Mouse (Mus musculus) cerebellum, postnatal 36 days (tissue): Measurements from ENCODE around the gene Prss27.

ENCODE experiments used
- DNase-seq, 2 experiments: peaks; one replicate each; pipeline ENCODE4 v3.0.0; 2021 to 2022; ENCODE audit warnings: mixed read lengths in 2 of 2

Gene Prss27

DNA sequence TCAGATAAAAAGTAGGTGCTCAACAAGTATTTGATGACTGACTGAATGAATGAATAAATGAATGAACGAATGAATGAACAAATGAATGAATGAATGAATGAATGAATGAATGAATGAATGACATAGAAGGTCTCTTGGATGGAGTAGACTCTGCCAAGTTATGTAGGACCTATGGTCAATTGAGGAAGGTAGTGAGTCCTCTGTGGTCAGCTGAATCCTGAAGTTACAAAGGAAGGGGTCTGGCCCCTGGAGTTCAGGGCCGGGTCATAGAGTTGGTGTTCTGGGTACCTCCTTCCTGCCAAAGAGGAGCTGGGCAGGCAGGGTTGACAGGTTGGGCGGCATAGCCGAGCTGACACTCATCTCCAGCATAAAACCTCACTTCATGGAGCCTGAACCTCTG is at the start of gene Prss27:
TSS of gene Prss27 (plus strand) at position 301 of the 400 bp plus-strand sequence.
- DNase-seq, result no peak

DNA sequence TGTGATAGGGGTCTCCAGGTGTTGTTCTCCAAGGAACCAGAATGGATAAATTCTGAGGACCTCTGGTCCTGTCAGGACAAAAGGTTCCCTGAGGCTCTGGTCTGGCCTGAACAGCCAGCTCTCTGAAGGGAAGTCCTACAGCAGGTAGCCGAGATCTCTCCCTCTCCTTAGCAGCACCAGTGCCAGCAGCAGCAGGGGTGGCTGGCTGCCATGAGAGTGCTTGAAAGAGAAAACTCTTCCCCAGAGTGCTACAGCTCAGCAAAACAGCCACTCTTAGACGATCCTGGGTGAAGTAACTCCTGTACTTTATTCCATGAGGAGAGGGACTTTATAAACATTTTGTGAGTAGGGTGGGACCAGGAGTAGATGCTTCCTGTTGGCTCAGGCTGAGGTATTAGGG is 48.1 kb upstream of the Prss27 start:
- DNase-seq, result no peak

DNA sequence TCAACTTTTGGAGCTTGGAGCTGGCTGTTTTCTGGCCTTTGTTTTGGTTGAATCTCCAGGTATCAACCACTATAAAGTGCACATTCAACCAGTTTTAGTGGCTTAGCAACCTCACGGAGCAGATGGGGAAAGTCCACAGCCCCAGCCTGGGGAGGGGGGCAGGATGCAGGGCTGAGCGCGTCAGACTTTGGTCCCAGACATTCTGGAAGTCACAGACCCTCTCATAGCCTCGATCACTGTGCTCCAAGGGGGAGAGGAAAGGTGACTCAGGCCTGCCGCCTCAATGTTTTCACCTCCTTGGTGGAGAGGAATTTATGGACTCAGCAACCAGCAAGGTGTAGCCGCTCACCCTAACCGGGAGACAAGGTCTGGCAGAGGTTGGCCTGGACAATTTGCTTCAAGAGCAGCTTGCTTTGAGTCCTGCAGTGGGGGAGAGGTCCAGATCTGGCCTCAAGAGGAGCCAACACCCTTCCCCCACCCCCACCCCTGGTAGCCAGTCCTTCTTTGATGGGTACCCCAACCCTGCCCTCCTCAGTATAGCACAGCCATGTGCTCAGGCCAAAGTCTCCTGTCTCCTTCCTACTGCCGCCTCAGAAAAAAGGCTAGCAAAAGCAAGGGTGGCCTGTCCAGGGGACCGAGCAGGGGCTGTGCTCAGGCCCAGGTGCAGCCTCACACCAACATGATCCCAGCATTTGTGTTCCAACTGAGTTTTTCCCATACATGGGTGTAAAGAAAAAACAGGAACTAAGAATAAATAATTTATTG is 45.0 kb upstream of the Prss27 start:
- DNase-seq, result no peak

DNA sequence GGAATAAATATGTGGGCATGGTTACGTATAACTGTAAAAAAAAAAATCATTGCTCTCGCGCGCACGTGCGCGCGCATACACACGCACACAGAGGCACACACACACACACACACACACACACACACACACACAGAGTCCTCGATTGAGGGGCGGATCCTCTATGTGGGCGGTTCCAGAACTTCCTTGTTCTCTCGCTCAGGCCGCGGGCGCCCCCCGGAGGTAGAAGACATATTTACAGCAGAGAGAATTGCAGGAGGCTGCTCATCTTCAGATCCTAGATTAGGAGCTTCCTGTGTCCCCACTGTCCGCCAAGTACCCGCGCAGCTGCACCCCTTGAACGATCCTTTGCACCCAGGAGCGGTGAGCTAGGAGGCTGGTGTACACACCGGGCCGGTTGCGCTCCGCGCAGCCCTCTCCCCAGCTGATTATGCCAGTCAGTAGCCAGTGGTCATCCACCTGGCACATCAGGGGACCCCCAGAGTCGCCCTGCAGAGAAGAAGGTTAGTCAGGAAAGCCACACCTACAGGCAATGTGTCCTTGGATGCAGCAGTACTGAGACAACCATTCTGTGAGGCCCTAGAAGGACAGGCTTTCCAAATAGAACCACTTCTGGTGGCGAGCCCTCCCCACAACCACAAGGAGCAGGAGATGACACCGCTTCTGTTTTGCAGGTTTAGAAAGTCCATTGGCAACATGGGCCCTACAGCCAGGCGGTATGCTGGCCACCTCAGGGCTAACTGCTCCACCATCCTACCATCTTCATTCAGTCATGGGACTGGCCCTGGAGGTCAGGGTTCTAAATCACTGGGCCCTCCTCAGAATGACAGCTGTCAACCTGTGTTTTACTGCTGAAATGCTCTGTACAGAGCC is 44.1 kb upstream of the Prss27 start:
- peak; percentile 90 to 92 for DNase-seq

DNA sequence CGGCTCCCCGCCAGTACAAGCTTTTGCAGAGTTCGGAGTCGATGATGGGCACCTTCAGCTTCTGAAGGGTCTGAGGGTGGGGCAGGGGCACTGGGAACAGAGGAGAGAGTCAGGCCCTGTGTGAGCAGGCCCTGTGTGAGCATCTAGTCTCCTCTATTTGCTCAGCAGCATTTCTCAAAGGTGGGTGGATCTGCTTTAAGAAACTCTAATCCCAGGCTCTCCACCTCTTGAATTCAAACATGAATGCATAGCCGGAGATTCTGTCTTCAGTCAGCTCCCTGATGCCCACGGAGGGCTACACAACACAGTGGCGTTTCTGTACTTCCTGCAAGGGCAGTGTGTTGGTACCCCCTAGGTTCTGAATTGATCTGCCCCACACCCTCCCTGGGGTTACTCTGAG is 43.3 kb upstream of the Prss27 start:
- DNase-seq, result no peak

DNA sequence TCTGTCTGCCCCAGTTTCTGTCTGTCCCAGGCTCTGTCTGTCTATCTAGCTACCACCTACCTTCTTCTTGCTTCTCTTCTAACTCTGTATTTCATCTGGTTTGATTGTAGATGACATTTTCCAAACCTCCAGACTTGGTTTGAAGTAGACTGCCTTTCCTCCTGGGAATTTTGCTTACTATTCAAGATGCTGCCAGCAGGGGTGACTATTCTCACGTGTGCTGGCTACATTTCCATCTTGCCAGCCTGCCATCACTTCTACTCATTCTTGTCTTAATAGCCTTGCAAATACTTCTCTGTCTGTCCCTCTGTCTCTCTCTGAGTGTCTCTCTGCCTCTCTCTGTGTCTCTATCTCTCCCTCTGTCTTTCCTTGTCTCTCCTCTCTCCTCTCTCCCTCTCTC is 42.5 kb upstream of the Prss27 start:
- DNase-seq, result no peak

DNA sequence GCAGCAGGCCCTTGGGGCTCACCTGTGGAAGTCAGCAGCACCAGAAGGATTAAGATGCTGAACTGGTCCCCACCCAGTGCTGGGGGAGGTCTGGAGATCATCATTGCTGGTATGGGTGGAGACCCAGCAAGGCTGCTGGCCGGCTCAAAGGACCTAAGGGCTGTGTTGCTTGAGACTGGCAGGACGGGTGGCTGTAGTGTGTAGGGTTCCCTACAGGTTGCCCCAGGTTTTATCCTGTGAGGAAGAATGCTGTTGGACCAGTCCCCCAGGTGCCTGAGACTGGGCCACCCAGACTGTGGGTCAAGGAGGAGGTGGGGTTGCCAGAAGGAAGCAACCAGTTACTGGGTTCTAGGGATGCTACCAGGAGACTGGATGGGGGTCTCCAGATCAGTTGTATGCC is 40.0 kb upstream of the Prss27 start, which contains the start of gene Prss22:
TSS of gene Prss22 (minus strand) at position 200 of the 400 bp plus-strand sequence.
- no peak for DNase-seq

DNA sequence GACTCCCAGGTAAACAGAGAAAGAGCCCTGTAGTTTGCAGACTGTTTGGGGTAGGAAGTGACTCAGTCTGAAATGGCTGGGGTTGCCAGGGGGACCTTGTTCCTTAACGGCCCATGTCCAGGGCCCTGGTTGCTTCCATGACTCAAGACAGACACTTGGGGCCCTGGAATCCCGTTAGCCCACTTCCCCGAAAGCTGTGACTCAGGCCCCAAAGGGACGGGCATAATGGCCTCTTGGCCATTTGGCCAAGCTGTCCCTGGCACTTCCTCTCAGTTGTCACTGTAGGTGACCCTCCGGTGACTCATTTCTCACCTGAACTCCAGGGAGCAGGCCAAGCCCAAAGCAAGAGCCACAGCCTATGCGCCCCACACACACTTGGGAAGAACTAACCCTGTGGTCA is 39.6 kb upstream of the Prss27 start:
- DNase-seq, result no peak

DNA sequence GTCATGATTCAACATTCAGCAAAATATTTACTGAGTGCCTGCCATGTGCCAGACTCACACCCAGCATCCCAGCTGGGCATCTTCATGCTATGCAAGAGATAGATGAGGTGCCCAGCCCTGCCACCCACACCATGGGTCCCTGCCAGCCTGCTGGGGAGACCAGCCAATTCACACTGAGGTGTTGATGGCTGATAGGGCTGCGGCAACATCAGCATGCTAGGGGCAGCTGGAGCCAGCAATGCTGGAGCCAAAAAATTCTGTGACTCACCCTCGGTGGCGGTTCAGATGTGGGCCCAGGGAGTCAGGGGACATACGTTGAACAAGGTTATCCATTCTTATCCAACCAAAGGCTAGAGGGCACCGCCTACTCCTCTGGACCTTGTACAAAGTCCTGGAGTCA is 37.5 kb upstream of the Prss27 start:
- DNase-seq, result peak in 1 of 2 experiments; percentile 11

DNA sequence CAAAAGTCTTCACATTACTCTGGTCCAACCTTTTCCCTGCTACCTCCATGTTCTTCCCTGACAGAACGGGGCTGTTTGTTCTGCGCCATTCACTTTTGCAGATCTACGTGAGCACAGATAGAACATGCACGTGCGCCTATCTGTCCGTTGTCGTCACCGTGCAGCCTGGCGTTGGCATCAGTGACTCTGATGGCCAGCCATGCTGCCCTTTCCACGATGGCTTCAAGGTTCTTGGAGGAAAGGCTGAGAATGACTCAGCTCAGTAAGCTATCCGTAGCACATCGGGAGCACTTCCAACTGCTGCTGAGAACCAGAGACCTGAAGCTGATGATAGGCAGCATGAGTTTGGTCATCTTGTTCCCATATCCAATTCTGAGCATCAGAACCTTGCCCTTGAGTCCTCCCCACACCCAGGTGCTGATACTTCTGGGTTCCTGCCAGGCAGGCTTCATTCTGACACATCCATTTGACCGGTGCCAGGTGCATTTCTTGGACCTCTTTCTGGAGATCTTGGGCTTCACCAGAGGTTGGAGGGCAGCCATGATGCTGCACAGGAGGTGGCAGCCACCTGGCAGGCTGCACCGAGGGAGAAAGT is 33.8 kb upstream of the Prss27 start:
- DNase-seq, result peak; percentile 50 to 55

DNA sequence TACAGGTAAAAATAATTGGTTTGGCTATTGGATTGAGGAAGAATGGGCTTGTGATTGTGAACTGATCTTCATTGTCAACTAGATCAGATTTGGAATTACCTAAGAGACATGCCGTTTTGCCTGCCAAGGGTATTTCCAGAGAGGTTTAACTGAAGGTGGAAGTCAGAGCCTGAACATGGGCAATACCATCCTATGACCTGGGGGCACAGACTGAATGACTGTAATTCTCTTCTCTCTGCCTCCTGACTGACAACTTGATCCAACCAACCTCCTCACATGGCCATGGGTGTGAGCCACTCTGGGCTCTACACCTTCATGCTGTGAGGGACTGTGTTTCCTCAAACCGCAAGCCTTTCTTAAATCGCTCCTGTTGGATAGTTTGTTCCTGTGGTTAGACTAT is 32.9 kb upstream of the Prss27 start:
- no peak for DNase-seq

DNA sequence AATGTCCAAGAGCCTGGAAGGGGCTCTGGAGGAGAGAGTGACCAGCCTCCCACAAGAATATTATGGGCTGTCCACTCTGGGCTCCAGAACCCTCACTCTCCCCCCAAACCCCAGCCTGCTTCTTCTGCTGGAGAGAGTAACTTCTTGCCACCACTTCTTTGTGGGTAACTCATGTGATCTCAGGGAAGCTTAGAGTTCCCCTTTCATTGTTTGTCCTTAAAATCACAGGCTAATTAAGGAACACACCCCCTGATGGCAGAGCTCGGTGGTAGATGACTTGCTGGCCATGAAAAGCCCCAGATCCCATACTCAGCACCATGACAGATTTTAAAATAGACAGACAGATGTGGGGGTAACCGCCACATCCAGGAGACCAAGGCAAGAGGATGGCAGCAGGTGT is 31.0 kb upstream of the Prss27 start:
- DNase-seq, result no peak

DNA sequence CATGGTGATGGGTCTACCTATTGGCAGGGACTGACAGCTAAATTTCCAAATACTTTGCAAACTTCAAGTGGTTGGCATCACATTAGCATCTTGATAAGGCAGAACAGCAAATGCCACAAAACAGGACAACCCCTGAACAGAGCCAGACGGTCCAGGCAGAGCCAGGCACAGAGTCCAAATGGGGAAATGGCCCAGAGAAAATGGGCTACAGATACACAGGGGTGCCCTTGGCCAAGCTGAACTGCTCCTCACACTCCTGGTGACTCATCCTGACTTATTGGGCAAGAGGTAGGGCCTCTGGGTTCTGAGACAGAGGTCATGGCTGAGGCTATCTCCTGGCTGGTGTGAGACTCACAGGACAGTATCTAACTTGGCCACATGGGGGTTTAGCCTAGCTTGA is 30.6 kb upstream of the Prss27 start:
- no peak for DNase-seq

DNA sequence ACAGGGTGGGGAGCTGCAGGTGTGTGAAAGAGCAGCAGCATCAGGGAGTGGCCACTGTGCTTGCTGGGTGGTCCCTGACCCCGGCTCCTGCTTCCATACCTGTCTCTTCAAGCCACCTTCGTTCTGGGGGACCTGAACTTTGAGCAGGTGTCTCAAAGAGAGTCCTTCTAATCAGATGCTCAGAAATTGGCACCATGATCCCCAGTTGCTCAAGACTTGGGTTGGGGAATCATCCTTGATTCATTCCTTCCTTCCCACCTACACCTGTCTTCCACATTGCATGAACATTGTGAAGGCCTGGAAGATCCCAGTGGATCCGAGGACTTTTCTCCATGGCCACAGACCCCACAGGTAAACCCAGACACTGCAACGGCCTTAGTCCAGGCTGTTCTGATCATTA is 29.8 kb upstream of the Prss27 start:
- no peak for DNase-seq

DNA sequence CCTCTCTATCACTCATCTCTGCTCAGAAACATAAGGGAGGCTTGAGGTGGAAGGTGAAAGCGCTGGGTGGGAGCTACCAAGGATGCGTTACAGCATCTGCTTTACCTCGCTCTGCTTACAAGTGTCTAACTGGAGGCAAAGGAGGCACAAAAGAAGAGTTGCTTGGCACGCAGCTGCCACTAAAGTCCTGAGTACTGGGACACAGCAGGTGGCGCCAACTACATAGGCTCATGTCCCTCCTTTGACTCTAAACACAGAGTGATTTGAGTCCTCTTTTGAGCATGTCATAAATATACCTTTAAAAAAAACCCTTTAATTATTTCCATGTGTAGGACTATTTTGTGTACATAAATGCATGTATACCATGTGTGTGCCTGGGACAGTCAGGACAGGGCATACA is 28.3 kb upstream of the Prss27 start:
- no peak for DNase-seq

DNA sequence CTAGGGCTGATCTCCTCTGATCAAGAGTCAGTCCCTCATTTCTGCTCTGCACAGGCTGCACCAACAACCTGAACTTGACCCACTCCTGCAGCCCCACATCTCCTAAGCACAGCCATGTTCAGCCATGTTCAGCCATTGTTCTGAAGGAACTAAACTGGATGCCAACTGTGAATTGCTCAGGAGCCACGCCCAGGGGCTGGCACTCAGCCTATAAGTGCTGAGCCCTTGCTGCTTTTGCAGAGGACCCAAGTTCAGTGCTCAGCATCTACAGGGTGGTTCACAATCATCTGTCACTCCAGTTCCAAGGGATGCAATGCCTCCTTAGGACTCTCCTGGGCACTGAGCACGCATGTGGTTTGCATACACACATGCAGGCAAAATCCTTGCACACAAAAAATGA is 25.0 kb upstream of the Prss27 start:
- no peak for DNase-seq

DNA sequence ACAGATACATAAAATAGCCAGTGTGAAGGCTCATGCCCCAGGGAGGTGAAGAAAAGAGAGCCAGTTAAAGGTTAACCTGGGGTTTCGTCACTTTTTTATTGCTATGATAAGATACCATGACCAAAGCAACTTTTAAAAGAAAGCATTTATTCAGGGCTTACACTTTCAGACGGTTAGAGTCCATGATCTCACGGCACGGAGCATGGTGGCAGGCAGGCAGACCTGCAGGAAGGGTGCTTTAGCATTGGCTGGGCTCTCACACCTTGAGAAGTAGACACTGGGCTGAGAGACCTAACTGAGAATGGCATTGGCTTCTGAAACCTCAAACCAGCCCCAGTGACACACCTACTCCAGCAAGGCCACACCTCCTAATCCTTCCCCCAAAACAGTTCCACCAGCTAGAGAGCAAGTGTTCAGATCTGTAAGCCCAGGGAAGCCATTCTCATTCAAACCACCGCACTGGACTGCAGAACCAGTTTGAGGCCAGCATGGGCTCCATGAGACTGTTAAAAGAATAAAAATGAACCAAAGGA is 23.4 kb upstream of the Prss27 start:
- no peak for DNase-seq

DNA sequence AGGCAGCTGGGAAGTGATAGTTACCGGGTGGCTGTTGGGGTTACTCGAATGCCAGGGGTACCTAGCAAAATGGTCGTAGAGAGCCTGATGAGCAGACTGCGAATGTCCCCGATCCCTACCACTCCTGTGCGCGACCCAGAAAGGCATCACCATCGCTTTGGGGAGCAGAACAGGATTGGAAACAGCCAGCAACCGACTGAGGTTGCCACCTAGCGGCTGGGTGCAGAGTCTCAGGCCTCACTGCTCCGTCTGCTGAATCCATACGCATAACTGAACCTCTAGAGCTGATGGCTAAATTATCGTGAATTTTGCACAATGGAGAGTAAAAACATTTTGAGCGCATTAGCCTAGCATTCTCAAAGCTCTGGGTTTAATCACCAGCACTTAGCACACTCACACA is 22.2 kb upstream of the Prss27 start:
- DNase-seq, result peak in 1 of 2 experiments; percentile 21

DNA sequence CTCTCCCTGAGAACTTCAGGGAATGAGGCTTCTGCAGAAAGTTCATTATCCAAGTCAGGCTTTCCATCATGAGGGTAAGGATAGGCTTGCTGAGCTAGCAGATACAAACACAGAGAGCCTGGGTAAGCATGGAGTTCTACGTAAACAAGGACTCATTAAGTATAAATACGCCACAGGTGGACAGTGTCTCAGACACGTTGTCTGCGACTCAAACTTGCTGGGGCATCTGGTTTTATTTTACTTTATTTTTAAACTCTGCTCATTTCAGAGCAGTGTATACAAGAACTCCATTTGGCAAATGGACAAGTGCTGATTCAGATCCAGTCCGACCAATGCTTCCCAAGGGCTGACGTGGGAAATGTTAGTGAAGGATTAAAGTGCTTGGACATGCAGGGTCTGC is 17.2 kb upstream of the Prss27 start:
- no peak for DNase-seq

DNA sequence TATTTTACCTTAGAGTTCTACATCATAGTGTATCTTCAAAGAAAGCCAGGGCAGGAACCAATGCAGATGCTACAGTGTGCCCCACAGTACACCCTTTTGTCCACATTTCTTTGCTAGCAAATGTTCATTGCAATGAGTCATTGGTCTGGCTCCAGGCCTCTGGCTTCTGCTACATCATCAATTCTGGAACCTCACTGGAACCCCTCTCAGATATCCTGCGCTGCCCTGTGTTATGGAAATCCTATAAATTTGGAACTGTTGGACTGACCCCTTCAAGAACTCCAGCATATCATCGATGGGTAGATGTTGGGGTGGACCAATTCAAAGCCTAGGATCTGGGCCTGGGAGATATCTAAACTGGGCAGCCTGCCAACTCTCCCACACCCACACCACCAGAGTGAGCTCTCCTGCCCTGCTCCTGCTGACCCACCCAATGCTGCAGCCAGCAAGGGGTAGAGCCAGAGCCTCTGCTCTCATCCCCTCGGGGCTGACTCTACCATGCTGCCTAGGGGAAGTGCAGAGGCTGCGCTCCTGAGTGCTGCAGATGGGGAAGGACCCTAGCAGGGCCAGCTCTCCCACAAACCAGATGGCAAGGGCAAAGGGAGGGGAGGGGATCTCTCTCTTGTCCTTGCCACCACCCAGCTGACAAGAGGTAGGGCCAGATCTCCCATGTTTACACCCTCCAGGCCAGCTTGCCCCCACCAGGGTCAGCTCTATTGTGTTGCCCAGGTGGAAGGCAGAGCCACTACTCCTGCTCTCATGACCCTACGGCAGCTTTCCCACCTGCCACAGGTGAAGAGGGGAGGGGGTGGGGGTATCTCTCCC is 16.4 kb upstream of the Prss27 start:
- DNase-seq, result no peak

DNA sequence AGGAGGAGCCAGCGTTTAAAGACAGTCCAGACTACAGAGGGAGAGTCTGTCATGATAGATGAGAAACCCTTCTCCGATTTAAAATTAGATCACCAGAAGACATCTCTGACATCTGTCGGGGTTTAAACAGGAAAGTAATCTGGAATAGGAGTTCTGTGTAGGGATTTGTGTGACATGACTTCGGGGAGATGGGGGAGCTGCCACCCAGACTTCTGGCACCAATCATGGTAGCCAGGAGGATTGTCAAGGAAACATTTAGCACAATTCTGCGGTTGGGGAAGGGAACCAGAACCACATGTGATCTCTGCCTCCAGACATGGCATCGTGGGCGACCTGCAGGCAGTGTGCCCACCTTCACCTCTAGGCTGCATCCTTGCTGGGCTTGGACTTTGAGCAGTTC is 8.5 kb upstream of the Prss27 start:
- DNase-seq, result no peak

DNA sequence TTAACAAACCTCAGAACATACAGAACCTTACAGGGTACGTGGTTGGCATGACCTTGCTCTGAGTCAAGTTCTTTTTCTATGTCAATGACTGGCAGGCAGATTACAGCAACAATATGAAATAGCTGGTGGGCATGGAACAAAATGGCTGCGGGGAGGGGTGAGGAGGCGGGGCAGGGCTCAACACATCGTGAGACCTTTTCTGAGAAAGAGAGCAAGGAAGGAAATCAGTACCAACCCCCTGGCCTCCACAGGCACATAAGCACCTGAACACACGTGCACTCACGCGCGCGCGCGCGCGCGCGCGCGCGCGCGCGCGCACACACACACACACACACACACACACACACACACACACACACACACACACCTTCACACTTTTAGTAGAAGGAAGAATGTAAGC is 7.4 kb upstream of the Prss27 start:
- DNase-seq, result no peak

DNA sequence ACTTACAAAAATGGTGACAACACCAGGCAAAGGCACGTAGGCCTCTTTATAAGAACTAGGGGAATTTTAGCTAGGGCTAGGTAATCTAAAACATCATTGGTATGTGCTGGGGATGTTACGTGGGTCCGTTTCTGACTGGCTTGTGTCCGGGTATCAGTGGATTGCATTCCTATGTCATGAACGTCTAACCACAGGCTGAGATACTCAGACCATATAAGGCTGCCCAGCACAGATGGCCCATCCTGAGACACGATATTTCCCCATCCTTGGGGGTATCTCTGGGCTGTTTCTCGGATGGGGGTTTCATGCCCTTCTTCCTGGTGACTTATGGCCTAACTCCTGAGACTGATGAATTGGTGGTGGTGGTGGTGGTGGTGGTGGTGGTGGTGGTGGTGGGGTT is 2.9 kb upstream of the Prss27 start:
- no peak for DNase-seq
